Mouse (Mus musculus) forebrain, postnatal 0 days (tissue): ENCODE measurements at regions not wholly inside any gene's neighbourhood (a gene's known extent, or its start where the extent isn't known, plus 50 kb on each side); places are given as distances from the start of the nearest gene placed in this dataset.

ENCODE experiments used
- ATAC-seq: fragments of 200-750 bp; cut with Nextera tagmentation; 2 replicates; pipeline ENCODE4 v1.8.0; 2017; ENCODE audit warnings: mild to moderate bottlenecking, moderate library complexity
- DNase-seq: peaks from one replicate; pipeline ENCODE4 v3.0.0-alpha.2; 2015
- H3K27ac ChIP-seq: fragments of 300-500 bp; sonication (generic); 2 replicates; pipeline ENCODE4 v1.5.1; 2014; ENCODE audit warnings: low read depth, mild to moderate bottlenecking, antibody characterized with exemption, low read length, moderate library complexity, mixed read lengths
- H3K27me3 ChIP-seq: fragments of 300-500 bp; sonication (generic); 2 replicates; pipeline ENCODE4 v1.6.1; 2014; ENCODE audit warnings: mild to moderate bottlenecking, low read length, mixed read lengths; ENCODE audit not compliant: insufficient read depth
- H3K36me3 ChIP-seq: fragments of 300-500 bp; sonication (generic); 2 replicates; pipeline ENCODE4 v1.6.1; 2014; ENCODE audit warnings: mild to moderate bottlenecking, moderate library complexity; ENCODE audit not compliant: insufficient read depth
- H3K4me1 ChIP-seq: fragments of 300-500 bp; sonication (generic); 2 replicates; pipeline ENCODE4 v1.6.1; 2014; ENCODE audit warnings: antibody characterized with exemption; ENCODE audit not compliant: insufficient read depth
- H3K4me2 ChIP-seq: fragments of 300-500 bp; sonication (generic); 2 replicates; pipeline ENCODE4 v1.6.1; 2014; ENCODE audit warnings: low read depth, mild to moderate bottlenecking, moderate library complexity
- H3K4me3 ChIP-seq: fragments of 300-500 bp; sonication (generic); 2 replicates; pipeline ENCODE4 v1.5.1; 2014; ENCODE audit warnings: low read depth, low read length, mixed read lengths
- H3K9ac ChIP-seq: fragments of 300-500 bp; sonication (generic); 2 replicates; pipeline ENCODE4 v1.6.1; 2014; ENCODE audit warnings: mild to moderate bottlenecking
- H3K9me3 ChIP-seq: fragments of 300-500 bp; sonication (generic); 2 replicates; pipeline ENCODE4 v1.6.1; 2016; ENCODE audit warnings: low read length
- CTCF ChIP-seq: sonication (generic); IDR thresholded peaks from 2 replicates; pipeline ENCODE4 v1.5.1; 2016; ENCODE audit warnings: antibody characterized with exemption, control low read depth, low read depth
- WGBS: fragments of 180-500 bp; shearing (Covaris S2); extraction: QIAGEN DNeasy Blood & Tissue Kit; methylation state at CpG from one replicate; pipeline ENCODE4 v1.1.7; 2014; 5-methylcytosine and 5-hydroxymethylcytosine counted together

GRCm38 (mm10) chr2:172739529-172739928, 190.1 kb downstream of the Tfap2c start:
- H3K4me2 ChIP-seq: no peak overlapping the region
- H3K4me1 ChIP-seq: no peaks in the 10 kb centered on the region
- no peak for TF ChIP-seq CTCF
- H3K4me3 ChIP-seq: no peak overlapping the region
- H3K9ac ChIP-seq: no peak overlapping the region
- ATAC-seq (no peak), DNase-seq (no peak)
- no peak overlapping the region for H3K27ac ChIP-seq
- no peaks in the 10 kb centered on the region for H3K9me3 ChIP-seq
- H3K36me3 ChIP-seq: no peaks in the 10 kb centered on the region
- 26% methylated on average over 19 of the region's 19 CpGs for whole genome bisulfite sequencing
- peaks cover 4% of the 10 kb centered on the region for H3K27me3 ChIP-seq

- ATAC-seq (no peak), DNase-seq (no peak)
- Histone ChIP-seq H3K4me2 (no peak overlapping the region), H3K27me3 (no peaks in the 10 kb centered on the region), H3K4me3 (no peak overlapping the region), H3K27ac (no peak overlapping the region), H3K9ac (no peak overlapping the region), H3K9me3 (no peaks in the 10 kb centered on the region), H3K4me1 (no peaks in the 10 kb centered on the region), H3K36me3 (no peaks in the 10 kb centered on the region)
- WGBS: 89% methylated on average over 11 of the region's 11 CpGs
- no peak for TF ChIP-seq CTCF
Observed at GRCm38 (mm10) chr2:172751364-172751763, 188.8 kb downstream of the Bmp7 start.

DNA sequence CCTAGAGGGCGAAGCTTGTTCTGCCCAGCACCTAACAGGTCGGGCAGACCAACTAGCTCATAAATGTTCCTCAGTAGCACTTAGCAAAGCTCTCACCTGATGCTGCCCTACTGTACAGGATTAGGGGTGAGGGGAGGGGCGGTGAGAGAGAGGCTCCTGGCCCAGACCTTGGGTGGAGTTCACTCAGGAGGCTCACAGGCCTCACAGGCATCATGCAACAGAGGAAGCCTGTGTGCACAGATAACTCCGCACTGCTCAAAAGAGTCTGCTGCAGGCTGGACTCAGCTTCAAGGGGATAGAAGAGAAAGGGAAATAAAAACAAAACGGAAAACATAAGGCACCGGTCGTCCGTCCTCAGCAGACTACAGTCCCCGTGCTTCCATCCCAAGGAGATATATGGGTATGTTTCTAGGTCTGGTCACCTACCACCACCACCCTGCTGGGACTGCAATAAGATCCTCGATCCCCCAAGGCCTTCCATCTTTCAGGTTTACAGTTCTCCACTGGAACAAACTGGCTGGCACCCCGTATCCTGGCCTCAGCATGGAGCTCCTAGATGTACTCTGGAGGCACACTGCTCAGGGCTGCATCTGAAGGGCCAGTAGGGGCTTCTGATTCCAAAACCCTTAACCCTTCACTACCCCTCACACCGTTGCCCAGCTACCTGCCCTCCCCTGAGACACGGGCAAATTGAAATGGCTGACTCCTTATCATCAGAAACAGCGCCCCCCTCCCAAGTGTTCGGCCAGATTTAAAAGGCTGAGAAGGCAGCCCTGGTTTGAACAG, 184.2 kb downstream of the Bmp7 start:
- WGBS: 40% methylated on average over 15 of the region's 15 CpGs
- H3K9ac ChIP-seq: no peak overlapping the region
- peak; percentile 18 for TF ChIP-seq CTCF
- no peaks in the 10 kb centered on the region for H3K9me3 ChIP-seq
- H3K36me3 ChIP-seq: no peaks in the 10 kb centered on the region
- no peaks in the 10 kb centered on the region for H3K4me1 ChIP-seq
- H3K27ac ChIP-seq: no peak overlapping the region
- H3K27me3 ChIP-seq: peaks cover 4% of the 10 kb centered on the region; the same call in 1 of the 2 replicates
- DNase-seq: no peak
- peak; percentile 54 for ATAC-seq
- H3K4me2 ChIP-seq: no peak overlapping the region
- no peak overlapping the region for H3K4me3 ChIP-seq

GRCm38 (mm10) chr2:172756472-172756860, 183.7 kb downstream of the Bmp7 start:
- Histone ChIP-seq H3K36me3 (no peaks in the 10 kb centered on the region), H3K9ac (no peak overlapping the region), H3K27me3 (peaks cover 4% of the 10 kb centered on the region; the same call in 1 of the 2 replicates), H3K27ac (no peak overlapping the region), H3K4me1 (no peaks in the 10 kb centered on the region), H3K4me3 (no peak overlapping the region), H3K9me3 (no peaks in the 10 kb centered on the region), H3K4me2 (no peak overlapping the region)
- peak; percentile 69 for DNase-seq
- no peak for TF ChIP-seq CTCF
- peak; percentile 83 for ATAC-seq
- 6% methylated on average over 8 of the region's 8 CpGs for WGBS

DNA sequence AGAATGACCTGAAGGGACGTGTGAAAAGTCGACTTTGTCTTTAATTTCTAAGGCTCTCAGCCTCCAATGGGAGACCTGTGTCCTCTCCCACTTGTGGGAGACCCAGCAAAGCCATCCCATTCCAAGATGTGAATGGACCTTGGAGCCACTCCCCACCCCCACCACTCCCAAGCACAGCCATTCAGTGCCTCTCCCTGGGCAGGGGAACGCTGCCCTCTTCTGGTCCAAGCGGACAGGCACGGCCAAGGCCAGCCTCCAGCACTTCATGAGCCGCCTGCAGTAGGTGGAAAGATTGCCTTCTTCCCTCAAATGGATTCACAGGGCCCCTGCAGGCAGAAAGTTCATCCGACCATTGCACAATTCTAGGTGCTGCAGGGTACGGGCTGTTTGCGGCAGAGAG, 181.6 kb downstream of the Bmp7 start:
- H3K4me2 ChIP-seq: no peak overlapping the region
- no peak overlapping the region for H3K4me3 ChIP-seq
- H3K27ac ChIP-seq: no peak overlapping the region
- H3K9me3 ChIP-seq: no peaks in the 10 kb centered on the region
- no peaks in the 10 kb centered on the region for H3K36me3 ChIP-seq
- whole genome bisulfite sequencing: 12% methylated on average over 9 of the region's 9 CpGs
- peak; percentile 79 for TF ChIP-seq CTCF
- peak; percentile 66; the same call in 1 of the 2 replicates for ATAC-seq
- DNase-seq: peak; percentile 65
- H3K27me3 ChIP-seq: peaks cover 4% of the 10 kb centered on the region; the same call in 1 of the 2 replicates
- H3K4me1 ChIP-seq: no peaks in the 10 kb centered on the region
- H3K9ac ChIP-seq: no peak overlapping the region

DNA sequence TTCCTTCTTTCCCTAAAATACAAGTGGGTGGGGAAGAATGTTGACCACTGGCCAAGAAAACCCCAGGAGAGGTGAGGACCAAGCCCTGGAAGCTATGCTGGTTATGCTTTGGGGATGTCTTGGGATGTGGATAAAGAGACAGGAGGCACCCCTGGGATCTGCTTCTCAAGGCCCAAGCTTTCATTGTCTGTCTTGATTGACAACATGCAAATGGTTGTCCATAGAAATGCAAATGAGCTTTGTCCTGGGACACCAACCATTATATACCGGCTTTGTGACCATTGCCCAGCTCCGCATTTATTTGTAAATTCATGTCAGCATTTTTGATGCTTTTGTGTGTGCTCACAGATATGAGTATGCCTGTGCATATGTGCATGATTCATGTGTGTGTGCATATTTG, 174.9 kb downstream of the Bmp7 start:
- Histone ChIP-seq H3K27me3 (no peaks in the 10 kb centered on the region), H3K36me3 (no peaks in the 10 kb centered on the region), H3K4me2 (no peak overlapping the region), H3K4me1 (no peaks in the 10 kb centered on the region), H3K4me3 (no peak overlapping the region), H3K27ac (no peak overlapping the region), H3K9ac (no peak overlapping the region), H3K9me3 (no peaks in the 10 kb centered on the region)
- ATAC-seq (no peak), DNase-seq (no peak)
- TF ChIP-seq CTCF: no peak
- WGBS: 21% methylated on average over 2 of the region's 2 CpGs

- no peak for DNase-seq
- Histone ChIP-seq H3K4me2 (no peak overlapping the region), H3K27ac (no peak overlapping the region), H3K36me3 (no peaks in the 10 kb centered on the region), H3K9ac (no peak overlapping the region), H3K27me3 (no peaks in the 10 kb centered on the region), H3K4me3 (no peak overlapping the region), H3K9me3 (no peaks in the 10 kb centered on the region), H3K4me1 (no peaks in the 10 kb centered on the region)
- WGBS: 25% methylated on average over 7 of the region's 7 CpGs
- ATAC-seq: no peak
- no peak for TF ChIP-seq CTCF
Observed at GRCm38 (mm10) chr2:172766403-172766802, 173.7 kb downstream of the Bmp7 start.
